15 mouse cellular contexts compared by ENCODE assay signal in genomic region chr7:138222951-138223350, GRCm38 (mm10).
"Had no signal": no experiment of that assay in that cellular context is flagged by ENCODE, and none has a peak within 500 bp of the region (broad histone marks: within the 10 kb centered on the region; RNA-seq: fewer than 3 reads in every experiment).

No protein-coding gene starts in this region.

- H3K4me1 ChIP-seq: stomach, embryonic 15.5 days had no signal

- DNase-seq: retina, postnatal 1 day; right cerebral cortex, adult 18-20 months; right cerebral cortex, postnatal 14 days; right cerebral cortex, postnatal 25 days; right cerebral cortex, postnatal 4 days; spleen, adult 18-20 months; thymus, adult 18-20 months; thymus, adult 2 months; thymus, postnatal 14 days; thymus, postnatal 25 days; thymus, postnatal 36 days; thymus, postnatal 4 days had no signal

- H3K4me3 ChIP-seq: neural tube, embryonic 13.5 days; neural tube, embryonic 15.5 days; stomach, embryonic 15.5 days had no signal
